Mouse (Mus musculus): ENCODE results near the gene Samsn1. TPM values are rescaled to one million over a fixed set of nuclear protein-coding genes. Genes with fewer than 3 reads are reported as not detected.

Samsn1 gene
- polyA plus RNA-seq, 1 experiment from 2014 or later: 0.81 TPM

- WGBS: 73% methylated on average over 6 of the region's 6 CpGs
- H3K4me3 ChIP-seq (ENCODE audit: low read depth, low read length): no peak overlapping the region
- H3K4me2 ChIP-seq (replicated peaks; ENCODE audit: low read depth): no peak overlapping the region
- H3K9ac ChIP-seq (ENCODE audit: low read length): no peak overlapping the region
- DNase-seq (ENCODE audit: low spot score) (no peak), ATAC-seq (ENCODE audit: low FRiP score, low TSS enrichment) (no peak)
- H3K4me1 ChIP-seq (replicated peaks; ENCODE audit: control insufficient read depth, insufficient read depth): no peaks in the 10 kb centered on the region
- H3K9me3 ChIP-seq (ENCODE audit: control insufficient read depth, low read length): no peaks in the 10 kb centered on the region
- TF ChIP-seq CTCF (IDR thresholded peaks at IDR 0.05; ENCODE audit: low read depth): no peak
- no peak for TF ChIP-seq EP300 (optimal IDR thresholded peaks at IDR 0.05)
- H3K27me3 ChIP-seq (ENCODE audit: control insufficient read depth, insufficient read depth, low read length): no peaks in the 10 kb centered on the region
- H3K36me3 ChIP-seq (ENCODE audit: control insufficient read depth, insufficient read depth, low read length): no peaks in the 10 kb centered on the region
- H3K27ac ChIP-seq (replicated peaks): no peak overlapping the region
Observed at GRCm38 (mm10) chr16:75887203-75887602, 134.9 kb downstream of the Samsn1 start.

DNA sequence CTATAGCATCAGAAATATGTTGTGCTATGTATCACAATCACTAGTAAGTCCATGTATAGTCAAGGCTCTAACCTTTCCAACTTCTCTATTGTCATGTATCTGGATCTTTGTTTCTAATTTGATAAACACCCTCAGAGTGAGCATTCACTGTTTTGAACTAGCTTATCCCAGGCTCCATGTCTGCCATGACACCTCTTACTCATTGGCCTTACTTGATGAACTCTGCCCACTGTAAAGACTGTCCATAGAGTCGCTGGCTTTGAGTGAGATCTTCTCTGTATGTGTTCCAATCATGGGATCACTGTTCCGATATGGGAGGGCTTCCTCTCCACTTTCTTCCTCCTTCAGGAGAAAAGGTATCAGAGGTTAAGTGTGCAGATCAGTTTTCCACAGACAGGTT lies 143.2 kb downstream of the Samsn1 start:
- Histone ChIP-seq H3K4me1 (replicated peaks; ENCODE audit: control insufficient read depth, insufficient read depth) (no peaks in the 10 kb centered on the region), H3K4me3 (ENCODE audit: low read depth, low read length) (no peak overlapping the region), H3K27me3 (ENCODE audit: control insufficient read depth, insufficient read depth, low read length) (no peaks in the 10 kb centered on the region), H3K9me3 (ENCODE audit: control insufficient read depth, low read length) (no peaks in the 10 kb centered on the region), H3K27ac (replicated peaks) (no peak overlapping the region), H3K9ac (ENCODE audit: low read length) (no peak overlapping the region), H3K36me3 (ENCODE audit: control insufficient read depth, insufficient read depth, low read length) (no peaks in the 10 kb centered on the region), H3K4me2 (replicated peaks; ENCODE audit: low read depth) (no peak overlapping the region)
- no peak for ATAC-seq (ENCODE audit: low FRiP score, low TSS enrichment)
- TF ChIP-seq EP300 (optimal IDR thresholded peaks at IDR 0.05) (no peak), CTCF (IDR thresholded peaks at IDR 0.05; ENCODE audit: low read depth) (no peak)
- no peak for DNase-seq (ENCODE audit: low spot score)
- 80% methylated on average over 2 of the region's 2 CpGs for WGBS

GRCm38 (mm10) chr16:75877170-75877569 lies 144.9 kb downstream of the Samsn1 start:
- Histone ChIP-seq H3K36me3 (ENCODE audit: control insufficient read depth, insufficient read depth, low read length) (no peaks in the 10 kb centered on the region), H3K4me2 (replicated peaks; ENCODE audit: low read depth) (no peak overlapping the region), H3K27ac (replicated peaks) (no peak overlapping the region), H3K4me1 (replicated peaks; ENCODE audit: control insufficient read depth, insufficient read depth) (no peaks in the 10 kb centered on the region), H3K9me3 (ENCODE audit: control insufficient read depth, low read length) (no peaks in the 10 kb centered on the region), H3K9ac (ENCODE audit: low read length) (no peak overlapping the region), H3K4me3 (ENCODE audit: low read depth, low read length) (no peak overlapping the region), H3K27me3 (ENCODE audit: control insufficient read depth, insufficient read depth, low read length) (no peaks in the 10 kb centered on the region)
- TF ChIP-seq CTCF (IDR thresholded peaks at IDR 0.05; ENCODE audit: low read depth) (no peak), EP300 (optimal IDR thresholded peaks at IDR 0.05) (no peak)
- DNase-seq (ENCODE audit: low spot score) (no peak), ATAC-seq (ENCODE audit: low FRiP score, low TSS enrichment) (no peak)
- WGBS: 41% methylated on average over 3 of the region's 3 CpGs

GRCm38 (mm10) chr16:75875896-75876295 lies 146.2 kb downstream of the Samsn1 start:
- DNase-seq (ENCODE audit: low spot score): no peak
- WGBS: 58% methylated on average over 4 of the region's 4 CpGs
- no peak overlapping the region for H3K4me3 ChIP-seq (ENCODE audit: low read depth, low read length)

GRCm38 (mm10) chr16:75874508-75874907 lies 147.6 kb downstream of the Samsn1 start:
- no peaks in the 10 kb centered on the region for H3K27me3 ChIP-seq (ENCODE audit: control insufficient read depth, insufficient read depth, low read length)
- H3K4me3 ChIP-seq (ENCODE audit: low read depth, low read length): no peak overlapping the region
- no peaks in the 10 kb centered on the region for H3K4me1 ChIP-seq (replicated peaks; ENCODE audit: control insufficient read depth, insufficient read depth)
- no peaks in the 10 kb centered on the region for H3K36me3 ChIP-seq (ENCODE audit: control insufficient read depth, insufficient read depth, low read length)
- no peak overlapping the region for H3K4me2 ChIP-seq (replicated peaks; ENCODE audit: low read depth)
- no peak overlapping the region for H3K9ac ChIP-seq (ENCODE audit: low read length)
- WGBS: 80% methylated on average over 2 of the region's 2 CpGs
- DNase-seq (ENCODE audit: low spot score): no peak
- TF ChIP-seq EP300 (optimal IDR thresholded peaks at IDR 0.05) (no peak), CTCF (IDR thresholded peaks at IDR 0.05; ENCODE audit: low read depth) (no peak)
- no peak overlapping the region for H3K27ac ChIP-seq (replicated peaks)
- no peaks in the 10 kb centered on the region for H3K9me3 ChIP-seq (ENCODE audit: control insufficient read depth, low read length)
- no peak for ATAC-seq (ENCODE audit: low FRiP score, low TSS enrichment)

More at GRCm38 (mm10) chr16:75875896-75876295, 146.2 kb downstream of the Samsn1 start:
- Histone ChIP-seq H3K36me3 (ENCODE audit: control insufficient read depth, insufficient read depth, low read length) (no peaks in the 10 kb centered on the region), H3K27ac (replicated peaks) (no peak overlapping the region), H3K9ac (ENCODE audit: low read length) (no peak overlapping the region), H3K27me3 (ENCODE audit: control insufficient read depth, insufficient read depth, low read length) (no peaks in the 10 kb centered on the region), H3K9me3 (ENCODE audit: control insufficient read depth, low read length) (no peaks in the 10 kb centered on the region), H3K4me1 (replicated peaks; ENCODE audit: control insufficient read depth, insufficient read depth) (no peaks in the 10 kb centered on the region), H3K4me2 (replicated peaks; ENCODE audit: low read depth) (no peak overlapping the region)
- no peak for ATAC-seq (ENCODE audit: low FRiP score, low TSS enrichment)
- TF ChIP-seq EP300 (optimal IDR thresholded peaks at IDR 0.05) (no peak), CTCF (IDR thresholded peaks at IDR 0.05; ENCODE audit: low read depth) (no peak)

GRCm38 (mm10) chr16:75872241-75872640 lies 149.8 kb downstream of the Samsn1 start:
- 81% methylated on average over 8 of the region's 8 CpGs for WGBS
- Histone ChIP-seq H3K4me1 (replicated peaks; ENCODE audit: control insufficient read depth, insufficient read depth) (no peaks in the 10 kb centered on the region), H3K9me3 (ENCODE audit: control insufficient read depth, low read length) (no peaks in the 10 kb centered on the region), H3K27me3 (ENCODE audit: control insufficient read depth, insufficient read depth, low read length) (no peaks in the 10 kb centered on the region), H3K36me3 (ENCODE audit: control insufficient read depth, insufficient read depth, low read length) (no peaks in the 10 kb centered on the region), H3K9ac (ENCODE audit: low read length) (no peak overlapping the region), H3K4me2 (replicated peaks; ENCODE audit: low read depth) (no peak overlapping the region), H3K27ac (replicated peaks) (no peak overlapping the region), H3K4me3 (ENCODE audit: low read depth, low read length) (no peak overlapping the region)
- ATAC-seq (ENCODE audit: low FRiP score, low TSS enrichment) (no peak), DNase-seq (ENCODE audit: low spot score) (no peak)
- TF ChIP-seq CTCF (IDR thresholded peaks at IDR 0.05; ENCODE audit: low read depth): no peak
- no peak for TF ChIP-seq EP300 (optimal IDR thresholded peaks at IDR 0.05)
